Comparison of ENCODE assay signal across 28 mouse cellular contexts in genomic region chr6:30904033-30904432, GRCm38 (mm10). TPM values are rescaled to one million over a fixed set of nuclear protein-coding genes. Genes with fewer than 3 reads are reported as not detected.
"Had no signal": no experiment of that assay in that cellular context is flagged by ENCODE, and none has a peak within 500 bp of the region (broad histone marks: within the 10 kb centered on the region; RNA-seq: fewer than 3 reads in every experiment).

No protein-coding gene starts in this region.

- H3K4me3 ChIP-seq: layer of hippocampus, adult 2 months; limb, embryonic 10.5 days; limb, embryonic 13.5 days; liver, embryonic 12.5 days; liver, embryonic 15.5 days; lung, embryonic 15.5 days; megakaryocyte, embryonic 14.5 days; midbrain, embryonic 10.5 days; midbrain, embryonic 13.5 days; stomach, embryonic 15.5 days had no signal

- H3K36me3 ChIP-seq: limb, embryonic 10.5 days; limb, embryonic 13.5 days; liver, embryonic 12.5 days; liver, embryonic 15.5 days; lung, embryonic 15.5 days; midbrain, embryonic 10.5 days; midbrain, embryonic 13.5 days; stomach, embryonic 15.5 days had no signal

- H3K4me2 ChIP-seq: limb, embryonic 13.5 days; liver, embryonic 12.5 days; liver, embryonic 15.5 days; lung, embryonic 15.5 days; midbrain, embryonic 13.5 days; stomach, embryonic 15.5 days had no signal

- H3K9me3 ChIP-seq: limb, embryonic 10.5 days; limb, embryonic 13.5 days; liver, embryonic 12.5 days; liver, embryonic 15.5 days; lung, embryonic 15.5 days; megakaryocyte, embryonic 14.5 days; midbrain, embryonic 10.5 days; midbrain, embryonic 13.5 days; stomach, embryonic 15.5 days had no signal

- H3K9ac ChIP-seq: limb, embryonic 13.5 days; liver, embryonic 12.5 days; liver, embryonic 15.5 days; lung, embryonic 15.5 days; midbrain, embryonic 13.5 days; stomach, embryonic 15.5 days had no signal

- DNase-seq: kidney, adult 9 months; kidney, postnatal 14 days; layer of hippocampus, adult 9-11 months; liver; lung, adult 18-20 months; lung, postnatal 10 days; lung, postnatal 36 days; right cerebral cortex, postnatal 25 days; thymus, postnatal 36 days had no signal

- H3K27ac ChIP-seq: layer of hippocampus, adult 2 months; limb, embryonic 10.5 days; limb, embryonic 13.5 days; liver, embryonic 12.5 days; liver, embryonic 15.5 days; lung, embryonic 15.5 days; midbrain, embryonic 10.5 days; midbrain, embryonic 13.5 days; stomach, embryonic 15.5 days had no signal

- H3K27me3 ChIP-seq: limb, embryonic 13.5 days; liver, embryonic 15.5 days; lung, embryonic 15.5 days; midbrain, embryonic 13.5 days; stomach, embryonic 15.5 days had no signal

- ATAC-seq: intestine, postnatal 0 days; liver, embryonic 12.5 days; midbrain, embryonic 13.5 days had no signal

- H3K4me1 ChIP-seq: liver, embryonic 12.5 days; liver, embryonic 15.5 days; lung, embryonic 15.5 days; megakaryocyte, embryonic 14.5 days; stomach, embryonic 15.5 days had no signal

RNA-seq across cellular contexts. Expression of gene Tsga13, which starts 11.3 kb away (rescaled TPM):
- total RNA-seq: layer of hippocampus, adult 2 months; layer of hippocampus, postnatal 25 days; left cerebral cortex, adult 18-20 months; left cerebral cortex, postnatal 25 days had no signal
- polyA plus RNA-seq: intestine, postnatal 0 days; large intestine, adult 2 months; limb, embryonic 10.5 days; liver, embryonic 12.5 days; liver, embryonic 15.5 days; neural tube, embryonic 11.5 days; neural tube, embryonic 14.5 days; urinary bladder, adult 2 months had no signal

RNA-seq across cellular contexts. Expression of gene Klf14, which starts 54.8 kb away (rescaled TPM):
- polyA plus RNA-seq: large intestine, adult 2 months; midbrain, embryonic 13.5 days; spleen, adult 2 months; urinary bladder, adult 2 months had no signal
